Mouse (Mus musculus) embryonic facial prominence, embryonic 11.5 days (tissue): ENCODE measurements around the gene Macrod1. TPM values are rescaled to one million over a fixed set of nuclear protein-coding genes. Genes with fewer than 3 reads are reported as not detected.
A peak's percentile ranks its signal among the peaks of the same experiment; 100 is the strongest.

Experiments used
- ATAC-seq: fragments of 200-750 bp; cut with Nextera tagmentation; replicated peaks from 2 replicates; pipeline ENCODE4 v1.8.0; 2017; ENCODE audit warnings: low read depth; ENCODE audit not compliant: insufficient number of reproducible peaks, low FRiP score, low TSS enrichment
- DNase-seq: peaks from one replicate; pipeline ENCODE4 v3.0.0-alpha.2; 2015; ENCODE audit warnings: low spot score
- H3K27ac ChIP-seq: fragments of 300-500 bp; sonication (generic); replicated peaks from 2 replicates; pipeline ENCODE4 v1.5.1; 2014; ENCODE audit warnings: mild to moderate bottlenecking, low read depth, low read length, control low read depth
- H3K27me3 ChIP-seq: fragments of 300-500 bp; sonication (generic); 2 replicates; pipeline ENCODE4 v1.6.1; 2014; ENCODE audit warnings: mild to moderate bottlenecking, low read length, moderate library complexity, mixed read lengths; ENCODE audit not compliant: control insufficient read depth, insufficient read depth
- H3K36me3 ChIP-seq: fragments of 300-500 bp; sonication (generic); replicated peaks from 2 replicates; pipeline ENCODE4 v1.6.1; 2014; ENCODE audit warnings: low read depth, mild to moderate bottlenecking, low read length, moderate library complexity, mixed read lengths; ENCODE audit not compliant: control insufficient read depth, insufficient read depth
- H3K4me1 ChIP-seq: fragments of 300-500 bp; sonication (generic); 2 replicates; pipeline ENCODE4 v1.6.1; 2014; ENCODE audit warnings: low read length, mixed read lengths; ENCODE audit not compliant: control insufficient read depth, insufficient read depth
- H3K4me2 ChIP-seq: fragments of 300-500 bp; sonication (generic); 2 replicates; pipeline ENCODE4 v1.6.1; 2014; ENCODE audit warnings: low read depth, mild to moderate bottlenecking, control low read depth, low read length, moderate library complexity
- H3K4me3 ChIP-seq: fragments of 300-500 bp; sonication (generic); 2 replicates; pipeline ENCODE4 v1.5.1; 2014; ENCODE audit warnings: low read depth, low read length, control low read depth
- H3K9ac ChIP-seq: fragments of 300-500 bp; sonication (generic); replicated peaks from 2 replicates; pipeline ENCODE4 v1.6.1; 2014; ENCODE audit warnings: mild to moderate bottlenecking, control low read depth, low read length
- H3K9me3 ChIP-seq: fragments of 300-500 bp; sonication (generic); replicated peaks from 2 replicates; pipeline ENCODE4 v1.6.1; 2016; ENCODE audit warnings: mild to moderate bottlenecking, low read length, inconsistent platforms, mixed read lengths; ENCODE audit not compliant: control insufficient read depth
- WGBS: fragments of 180-500 bp; shearing (Covaris S2); extraction: QIAGEN DNeasy Blood & Tissue Kit; methylation state at CpG from one replicate; pipeline ENCODE4 v1.1.7; 2014; 5-methylcytosine and 5-hydroxymethylcytosine counted together
- polyA plus RNA-seq: library from polyadenylated mRNA; unstranded; fragments of >200 nt; fragmentation: Nextera tagmentation; extraction: Ambion mirVana; gene quantifications from 2 replicates; pipeline ENCODE4 v1.2.1, GENCODE M21; 2014

Gene Macrod1
- polyA plus RNA-seq, 1 experiment from 2014 or later, result 6.9 TPM

DNA sequence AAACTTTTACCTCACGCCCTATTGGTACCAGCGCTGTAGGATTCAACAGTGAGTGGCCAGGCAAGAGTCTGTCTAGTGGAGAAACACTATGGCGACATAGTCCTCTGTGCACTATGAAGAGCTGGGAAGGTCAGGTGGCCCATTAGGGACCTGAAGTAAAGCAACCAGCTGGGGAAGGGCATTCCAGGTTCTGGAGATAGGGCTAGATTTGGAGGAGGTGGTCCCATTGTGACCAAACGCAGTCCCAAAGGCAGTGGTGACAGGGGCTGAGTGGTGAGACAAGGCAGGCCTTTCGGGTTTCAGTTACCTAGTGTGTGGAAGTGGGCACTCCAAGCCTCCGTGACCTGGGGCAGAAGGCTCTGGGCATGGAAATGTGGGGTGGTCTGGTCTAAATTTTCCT is 1.9 kb downstream of the Macrod1 start:
- H3K9me3 ChIP-seq, result no peaks in the 10 kb centered on the region
- 54% methylated on average over 6 of the region's 6 CpGs for WGBS
- H3K27ac ChIP-seq, result no peak overlapping the region
- H3K36me3 ChIP-seq, result no peaks in the 10 kb centered on the region
- no peak overlapping the region for H3K4me3 ChIP-seq
- no peak for DNase-seq
- H3K27me3 ChIP-seq, result no peaks in the 10 kb centered on the region
- no peak for ATAC-seq
- no peak overlapping the region; the same call in 1 of the 2 replicates for H3K4me2 ChIP-seq
- no peak overlapping the region for H3K9ac ChIP-seq
- peaks cover 6% of the 10 kb centered on the region for H3K4me1 ChIP-seq

DNA sequence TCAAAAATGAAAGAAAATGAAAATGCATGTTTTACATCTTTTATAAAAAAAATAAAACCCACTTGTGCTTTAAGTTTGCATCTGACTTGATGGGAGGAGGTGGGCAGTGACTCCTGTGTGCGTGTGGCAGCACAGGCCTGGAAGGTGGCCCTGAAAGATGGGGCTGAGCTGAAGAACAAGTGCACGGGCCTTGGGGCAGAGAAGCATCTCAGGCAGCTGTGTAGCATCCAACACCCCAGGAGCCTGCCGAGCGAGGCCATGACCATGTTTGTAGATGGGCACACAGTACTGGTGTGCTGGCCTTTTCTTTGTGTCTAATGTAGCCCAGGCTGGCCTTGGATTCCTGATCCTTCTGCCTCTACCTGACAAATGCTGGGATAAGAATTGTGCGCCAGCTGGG is 5.5 kb downstream of the Macrod1 start:
- 94% methylated on average over 5 of the region's 5 CpGs for WGBS
- H3K36me3 ChIP-seq, result no peaks in the 10 kb centered on the region
- ATAC-seq (no peak), DNase-seq (no peak)
- H3K9me3 ChIP-seq, result no peaks in the 10 kb centered on the region
- no peaks in the 10 kb centered on the region for H3K27me3 ChIP-seq
- no peak overlapping the region for H3K4me2 ChIP-seq
- H3K4me1 ChIP-seq, result peaks cover 13% of the 10 kb centered on the region
- H3K9ac ChIP-seq, result no peak overlapping the region
- no peak overlapping the region for H3K4me3 ChIP-seq
- H3K27ac ChIP-seq, result no peak overlapping the region

DNA sequence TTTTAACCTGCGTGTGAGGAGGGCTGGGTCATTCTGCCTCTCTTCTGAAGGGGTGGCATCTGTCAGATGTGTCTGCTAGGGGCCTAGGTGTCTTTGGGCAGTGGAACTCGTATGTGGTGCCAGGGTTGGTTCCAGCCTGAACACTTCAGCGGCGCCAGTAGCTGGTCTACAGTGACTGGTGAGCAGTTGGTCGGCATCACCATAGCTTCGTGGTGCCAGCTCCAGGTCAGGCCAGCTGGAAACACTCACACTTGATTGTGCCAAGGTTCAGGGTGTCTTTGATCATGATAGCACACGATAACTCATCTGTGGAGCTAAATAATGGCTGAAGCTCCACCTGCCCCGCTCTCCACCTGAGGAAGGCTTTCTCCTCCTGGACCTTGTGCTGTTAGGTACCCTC is 6.3 kb downstream of the Macrod1 start:
- Histone ChIP-seq H3K4me2 (no peak overlapping the region), H3K27me3 (no peaks in the 10 kb centered on the region; the same call in 1 of the 2 replicates), H3K4me3 (no peak overlapping the region), H3K4me1 (peaks cover 9% of the 10 kb centered on the region), H3K27ac (no peak overlapping the region), H3K9me3 (no peaks in the 10 kb centered on the region), H3K9ac (no peak overlapping the region), H3K36me3 (no peaks in the 10 kb centered on the region)
- WGBS, result 89% methylated on average over 8 of the region's 8 CpGs
- DNase-seq (no peak), ATAC-seq (no peak)

DNA sequence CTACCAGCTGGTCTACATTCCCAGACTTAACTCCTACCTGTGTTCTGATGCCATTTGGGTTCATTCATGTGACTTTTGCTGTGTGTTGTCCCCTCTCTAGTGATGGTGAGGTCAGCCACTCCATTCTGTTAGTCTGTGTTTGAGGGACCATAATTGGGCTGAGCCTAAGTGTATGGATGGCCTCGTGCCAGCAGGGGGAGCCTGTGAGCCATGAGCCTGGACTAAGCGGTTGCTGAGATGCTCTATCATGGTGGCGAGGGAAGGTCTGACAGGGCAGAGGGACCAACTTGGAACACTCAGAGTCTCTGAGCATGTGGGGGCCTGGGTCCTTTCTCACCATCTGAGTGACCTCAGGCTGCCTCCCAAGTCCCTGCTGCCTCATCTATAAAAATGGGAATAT is 8.0 kb downstream of the Macrod1 start:
- no peak overlapping the region for H3K4me3 ChIP-seq
- H3K4me1 ChIP-seq, result peaks cover 15% of the 10 kb centered on the region
- ATAC-seq (no peak; the same call in 1 of the 2 replicates), DNase-seq (peak; percentile 91)
- WGBS, result 4% methylated on average over 3 of the region's 3 CpGs
- H3K9ac ChIP-seq, result no peak overlapping the region
- H3K9me3 ChIP-seq, result no peaks in the 10 kb centered on the region
- no peak overlapping the region for H3K4me2 ChIP-seq
- H3K27me3 ChIP-seq, result peaks cover 2% of the 10 kb centered on the region; the same call in 1 of the 2 replicates
- H3K27ac ChIP-seq, result no peak overlapping the region
- H3K36me3 ChIP-seq, result no peaks in the 10 kb centered on the region

DNA sequence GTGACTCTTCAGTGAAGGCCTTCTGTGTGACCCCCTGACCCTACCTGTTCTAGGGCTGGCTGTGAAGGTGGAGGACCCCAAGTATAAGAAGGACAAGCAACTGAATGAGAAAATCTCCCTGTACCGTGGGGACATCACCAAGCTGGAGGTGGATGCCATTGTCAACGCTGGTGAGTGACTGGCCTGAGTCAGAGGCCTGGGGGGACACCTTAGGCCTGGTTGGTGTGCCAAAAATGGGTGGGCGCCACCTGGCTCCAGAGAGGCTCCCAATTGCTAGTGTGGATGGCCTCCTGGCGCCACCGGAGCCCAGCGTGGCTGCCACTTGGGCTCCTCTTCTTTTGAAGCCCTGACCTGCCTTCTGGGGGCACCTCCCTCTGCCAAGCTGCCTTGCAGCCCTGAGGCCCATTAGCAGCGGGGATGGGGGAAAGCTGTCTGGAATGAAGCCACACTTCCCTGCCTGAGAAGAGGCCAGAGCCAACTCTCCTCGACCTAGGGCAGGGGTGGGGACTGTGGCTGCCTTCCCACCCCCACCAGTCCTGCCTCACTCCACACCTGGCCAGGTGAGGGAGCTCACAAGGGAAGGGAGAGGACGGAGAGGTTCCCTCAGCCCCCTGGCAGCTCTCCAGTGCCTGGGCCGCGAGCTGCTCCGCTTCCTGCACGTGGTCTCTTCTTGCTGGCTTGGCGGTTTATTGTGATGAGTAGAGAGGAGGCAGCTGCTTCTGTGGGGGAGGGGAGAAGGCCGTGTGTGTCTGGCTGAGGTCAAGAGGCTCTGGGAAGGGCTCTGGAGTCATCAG is 9.6 kb downstream of the Macrod1 start:
- H3K27me3 ChIP-seq, result peaks cover 2% of the 10 kb centered on the region; the same call in 1 of the 2 replicates

DNA sequence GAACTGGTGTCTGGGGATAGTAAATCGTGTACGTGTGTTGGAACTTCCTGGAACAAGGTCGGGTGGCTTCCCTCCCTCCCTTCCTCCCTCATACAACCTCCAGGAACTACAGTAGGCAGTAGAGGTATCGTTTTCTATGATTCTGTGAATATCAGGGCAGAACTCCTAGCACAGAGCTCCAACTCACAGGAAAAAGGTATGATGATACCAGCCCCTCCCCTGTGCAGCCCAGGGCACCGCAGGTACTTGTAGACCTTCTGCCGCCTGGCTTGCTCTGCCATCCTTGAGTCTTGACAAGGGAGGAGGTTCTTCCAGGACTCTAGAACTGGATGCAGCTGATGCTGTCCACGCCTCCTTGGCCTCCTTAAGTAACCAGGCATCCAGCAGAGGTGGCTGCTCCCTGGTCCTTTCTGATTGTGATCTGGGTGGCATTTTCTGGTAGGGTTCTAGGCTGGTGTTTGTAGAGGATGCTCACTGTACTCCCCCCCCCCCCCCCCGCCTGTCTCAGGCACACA is 10.3 kb downstream of the Macrod1 start:
- Histone ChIP-seq H3K4me3 (no peak overlapping the region), H3K9ac (peak overlapping the region; percentile 44; the same call in 1 of the 2 replicates), H3K36me3 (no peaks in the 10 kb centered on the region), H3K4me1 (peaks cover 18% of the 10 kb centered on the region), H3K27ac (no peak overlapping the region), H3K9me3 (no peaks in the 10 kb centered on the region), H3K4me2 (no peak overlapping the region; the same call in 1 of the 2 replicates), H3K27me3 (peaks cover 2% of the 10 kb centered on the region; the same call in 1 of the 2 replicates)
- WGBS, result 34% methylated on average over 8 of the region's 8 CpGs
- DNase-seq (no peak), ATAC-seq (no peak)

More for the DNA sequence above, 9.6 kb downstream of the Macrod1 start:
- H3K9ac ChIP-seq, result peak overlapping the region; percentile 44
- 40% methylated on average over 15 of the region's 15 CpGs for WGBS
- no peak overlapping the region for H3K4me3 ChIP-seq
- no peak overlapping the region for H3K27ac ChIP-seq
- H3K4me1 ChIP-seq, result peaks cover 18% of the 10 kb centered on the region
- H3K9me3 ChIP-seq, result no peaks in the 10 kb centered on the region
- ATAC-seq (no peak), DNase-seq (peak; percentile 33)
- H3K36me3 ChIP-seq, result no peaks in the 10 kb centered on the region
- no peak overlapping the region; the same call in 1 of the 2 replicates for H3K4me2 ChIP-seq

DNA sequence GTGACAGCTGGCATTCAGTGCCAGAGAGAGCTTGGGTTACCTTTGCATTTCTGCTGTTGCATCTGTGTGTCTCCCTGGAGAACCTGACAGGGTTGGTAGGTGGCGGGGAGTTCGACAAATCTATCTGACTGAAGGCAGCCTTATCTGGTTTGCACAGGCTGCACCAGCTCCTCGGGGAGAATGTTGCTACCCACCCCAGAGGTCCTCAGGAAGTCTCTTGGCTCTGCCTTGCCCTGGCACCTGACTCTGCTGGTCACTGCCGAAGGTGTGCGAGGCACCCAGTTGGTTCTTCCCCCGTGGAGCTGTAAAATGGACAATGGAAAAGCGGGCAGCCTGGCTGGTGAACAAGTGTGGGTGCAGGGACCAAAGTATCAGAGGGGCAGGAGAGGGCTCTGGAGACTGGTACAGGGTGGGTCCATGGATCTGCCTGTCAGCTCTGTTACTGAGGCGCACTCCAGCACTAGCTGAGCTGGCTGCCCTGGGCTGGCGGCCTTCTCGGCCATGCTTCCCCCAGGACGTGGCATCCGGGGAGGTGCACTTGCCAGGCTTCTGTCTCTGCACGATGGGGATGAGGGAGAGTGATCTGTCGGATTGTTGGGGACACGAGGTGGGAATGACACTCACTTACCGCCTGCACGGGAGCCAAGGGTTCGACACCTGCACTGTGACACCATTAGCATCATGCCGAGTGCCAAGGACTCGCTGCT is 10.9 kb downstream of the Macrod1 start:
- Histone ChIP-seq H3K9me3 (no peaks in the 10 kb centered on the region), H3K27ac (no peak overlapping the region), H3K4me1 (peaks cover 18% of the 10 kb centered on the region), H3K27me3 (peaks cover 2% of the 10 kb centered on the region; the same call in 1 of the 2 replicates), H3K36me3 (no peaks in the 10 kb centered on the region), H3K4me2 (no peak overlapping the region), H3K9ac (no peak overlapping the region), H3K4me3 (no peak overlapping the region)
- DNase-seq (no peak), ATAC-seq (no peak)
- WGBS, result 57% methylated on average over 20 of the region's 20 CpGs

DNA sequence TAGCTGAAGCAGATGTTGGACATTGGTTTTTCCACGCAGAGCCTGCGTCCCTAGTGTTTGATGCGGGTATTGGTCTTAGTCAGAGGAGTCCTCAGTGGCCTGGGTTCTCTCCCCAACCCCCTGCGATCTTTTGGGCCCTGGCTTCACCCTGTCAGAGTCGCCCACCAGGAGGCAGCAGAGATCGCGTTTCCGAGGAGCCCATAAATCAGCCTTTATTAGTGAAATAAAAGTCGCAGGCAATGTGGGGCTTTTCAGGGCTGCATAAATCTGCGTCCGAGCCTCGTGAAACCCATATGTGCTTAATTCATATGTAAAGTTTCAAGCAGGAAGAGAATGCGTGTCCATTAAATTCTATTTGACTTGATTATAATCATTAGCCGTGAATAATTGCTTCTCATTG is 11.5 kb downstream of the Macrod1 start:
- Histone ChIP-seq H3K4me2 (no peak overlapping the region), H3K4me1 (peaks cover 18% of the 10 kb centered on the region), H3K36me3 (no peaks in the 10 kb centered on the region), H3K4me3 (no peak overlapping the region), H3K9ac (no peak overlapping the region), H3K27ac (no peak overlapping the region), H3K9me3 (no peaks in the 10 kb centered on the region), H3K27me3 (peaks cover 2% of the 10 kb centered on the region; the same call in 1 of the 2 replicates)
- DNase-seq (peak; percentile 90), ATAC-seq (no peak)
- WGBS, result 4% methylated on average over 14 of the region's 14 CpGs
